13 mouse cellular contexts compared by ENCODE assay signal in genomic region chr13:48913680-48914079, GRCm38 (mm10). TPM values are rescaled to one million over a fixed set of nuclear protein-coding genes. Genes with fewer than 3 reads are reported as not detected.
DNase-seq lines count a peak whose midpoint lies in the region; TF ChIP-seq lines count a peak whose summit lies in the region.
"Had no signal": no experiment of that assay in that cellular context is flagged by ENCODE, and none has a peak within 500 bp of the region (broad histone marks: within the 10 kb centered on the region; RNA-seq: fewer than 3 reads in every experiment).

No protein-coding gene starts in this region.

- peak; percentile 57 to 61 for DNase-seq in cerebellum, postnatal 10 days
- DNase-seq in cerebellum, postnatal 36 days: no peak
- peak; percentile 20 for DNase-seq in kidney, postnatal 14 days
- no peak for DNase-seq in kidney, adult 18-20 months
- DNase-seq in brain, embryonic 14.5 days (ENCODE audit: low read depth): peak; percentile 52
- DNase-seq in neural tube, embryonic 10.5 days (ENCODE audit: extremely low spot score, low spot score): no peak
- DNase-seq in frontal cortex, postnatal 36 days (ENCODE audit: low spot score in 2 of 2): no peak
- DNase-seq: B cell, adult 2 months; embryo, embryonic 11 days had no signal

- H3K79me3 ChIP-seq in C2C12 (ENCODE audit: low read depth): peaks cover 4% of the 10 kb centered on the region

- H3K27me3 ChIP-seq in C2C12 (ENCODE audit: control insufficient read depth, insufficient read depth, insufficient read length): no peaks in the 10 kb centered on the region
- H3K27me3 ChIP-seq: forebrain, embryonic 15.5 days; heart, embryonic 13.5 days; neural tube, embryonic 13.5 days had no signal

- H3K4me3 ChIP-seq in C2C12 (ENCODE audit: insufficient read depth, poor library complexity, severe bottlenecking): no peak overlapping the region
- H3K4me3 ChIP-seq: forebrain, embryonic 15.5 days; heart, embryonic 13.5 days; neural tube, embryonic 13.5 days had no signal

- TF ChIP-seq POLR2A in brain, embryonic 14.5 days (IDR thresholded peaks at IDR 0.05; ENCODE audit: borderline replicate concordance, extremely low read depth, insufficient read depth, insufficient read length, poor library complexity, severe bottlenecking): no peak

- H3K79me2 ChIP-seq in C2C12 (ENCODE audit: control insufficient read depth, insufficient read depth): peaks cover 20% of the 10 kb centered on the region

- H3K36me3 ChIP-seq in C2C12 (ENCODE audit: control insufficient read depth, insufficient read depth): peaks cover 69% of the 10 kb centered on the region

- H3ac ChIP-seq in C2C12 (ENCODE audit: control insufficient read depth, insufficient read length, low read depth): no peak overlapping the region

- no peak for TF ChIP-seq CTCF in C2C12 (IDR thresholded peaks at IDR 0.05; ENCODE audit: control insufficient read depth, insufficient read depth, insufficient read length)
- no peak for TF ChIP-seq CTCF in brain, embryonic 14.5 days (IDR thresholded peaks at IDR 0.05; ENCODE audit: borderline replicate concordance, extremely low read depth, insufficient read depth, insufficient read length)

TF ChIP-seq in C2C12, 6 proteins besides CTCF, POLR2A, EP300 and RAD21:
- peak; percentile 25 for TF ChIP-seq CEBPB (IDR thresholded peaks at IDR 0.05; ENCODE audit: low read depth)
- TF ChIP-seq MYOD1 (IDR thresholded peaks at IDR 0.05; ENCODE audit: control insufficient read depth, insufficient read length, low read depth): no peak
- no peak for TF ChIP-seq MAX (IDR thresholded peaks at IDR 0.05)
- TF ChIP-seq MYOG (IDR thresholded peaks at IDR 0.05; ENCODE audit: control insufficient read depth, extremely low read depth, insufficient read length): no peak
- no peak for TF ChIP-seq USF1 (IDR thresholded peaks at IDR 0.05; ENCODE audit: low read depth)
- peak; percentile 46 for TF ChIP-seq FOSL1 (IDR thresholded peaks at IDR 0.05; ENCODE audit: insufficient read depth, low read length, poor library complexity, severe bottlenecking)

RNA-seq across cellular contexts. Expression of gene Phf2, which starts 42.8 kb away (rescaled TPM):
- 20.1 TPM for polyA plus RNA-seq in C2C12 (2012; fragmentation: generic; extraction: Trizol)
- polyA plus RNA-seq in brain, embryonic 14.5 days (2012; rRNA removed): 23.6 and 43.3 TPM in 2 replicates

RNA-seq across cellular contexts. Expression of gene Fam120a, which starts 54.1 kb away (rescaled TPM):
- 73.5 TPM for polyA plus RNA-seq in C2C12 (2012; fragmentation: generic; extraction: Trizol)
- polyA plus RNA-seq in brain, embryonic 14.5 days (2012; rRNA removed): 53.8 and 63.0 TPM in 2 replicates

Comparison
In these comparisons a context has a peak if more than half of its experiments do, and no peak if none do; other contexts are left out.
1. DNase-seq: peak in cerebellum, postnatal 10 days (2 of 2), kidney, postnatal 14 days (single experiment) and brain, embryonic 14.5 days (single experiment); none in cerebellum, postnatal 36 days (0 of 2), kidney, adult 18-20 months (single experiment), neural tube, embryonic 10.5 days (single experiment) and frontal cortex, postnatal 36 days (0 of 2).